Mouse (Mus musculus) megakaryocyte progenitor cell, adult 5-6 weeks (primary cell): ENCODE results near the gene Bard1. TPM values are rescaled to one million over a fixed set of nuclear protein-coding genes. Genes with fewer than 3 reads are reported as not detected.

Experiments
- ATAC-seq: replicated peaks from 2 replicates; pipeline ENCODE4 v1.8.0; 2016; ENCODE audit warnings: mild to moderate bottlenecking, moderate TSS enrichment, inconsistent platforms; ENCODE audit not compliant: poor library complexity
- total RNA-seq, 2 experiments: library from RNA; stranded (forward) in 1 of 2; stranded (reverse) in 1 of 2; fragments of 157-497, 149-512 nt in 1 of 2; fragments of 200-1000 nt in 1 of 2; gene quantifications; 2 replicates each; pipeline versions ENCODE4 v1.2.3 to v1.2.4; 2015 to 2017

Bard1 gene
- total RNA-seq (2015) (22.5 and 24.0 TPM in 2 replicates), total RNA-seq (2017) (10.7 and 13.5 TPM in 2 replicates)

DNA sequence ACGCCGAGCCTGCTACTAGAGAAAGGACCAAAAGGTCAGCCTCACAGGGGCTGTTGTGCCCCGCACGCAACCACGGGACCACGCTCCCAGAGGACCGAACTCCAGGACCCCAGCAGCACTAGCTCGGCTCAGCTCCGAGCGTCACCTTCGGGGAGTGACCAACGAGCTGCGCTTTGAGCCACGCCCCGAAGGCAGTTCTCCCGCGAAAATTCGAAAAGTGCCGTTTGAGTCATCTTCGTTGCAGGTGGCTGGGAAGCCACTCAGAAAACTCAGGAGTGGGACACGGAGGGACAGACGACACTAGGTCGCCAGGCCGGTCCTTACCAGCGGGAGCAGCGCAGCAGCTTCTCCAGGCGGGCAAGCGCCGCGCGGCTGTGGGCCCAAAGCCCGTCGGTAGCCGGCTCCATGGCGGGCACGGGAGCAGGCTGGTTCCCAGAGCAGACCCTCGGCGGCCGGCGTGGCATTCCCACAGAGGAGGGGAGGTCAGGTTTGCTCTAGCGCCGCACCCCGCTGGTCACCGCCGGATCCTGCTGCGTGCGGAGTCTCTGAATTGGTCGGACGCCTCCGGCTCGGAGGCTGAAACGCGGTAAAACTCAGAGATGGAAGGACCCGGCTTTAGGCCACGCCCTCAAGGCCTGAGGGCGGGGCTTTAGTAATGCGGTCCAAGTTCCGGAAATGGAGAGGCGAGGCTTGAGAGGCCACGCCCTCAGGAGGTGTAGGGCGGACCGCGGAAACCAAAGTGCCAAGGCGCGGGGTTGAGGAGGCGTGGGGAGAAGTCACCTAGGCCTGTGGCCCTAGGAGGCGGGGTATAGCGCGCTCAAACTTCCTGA, at the start of gene Bard1:
Gene Bard1, minus strand, starts transcription at position 803 of the 830 bp plus-strand sequence.
- peak; percentile 78 for ATAC-seq

DNA sequence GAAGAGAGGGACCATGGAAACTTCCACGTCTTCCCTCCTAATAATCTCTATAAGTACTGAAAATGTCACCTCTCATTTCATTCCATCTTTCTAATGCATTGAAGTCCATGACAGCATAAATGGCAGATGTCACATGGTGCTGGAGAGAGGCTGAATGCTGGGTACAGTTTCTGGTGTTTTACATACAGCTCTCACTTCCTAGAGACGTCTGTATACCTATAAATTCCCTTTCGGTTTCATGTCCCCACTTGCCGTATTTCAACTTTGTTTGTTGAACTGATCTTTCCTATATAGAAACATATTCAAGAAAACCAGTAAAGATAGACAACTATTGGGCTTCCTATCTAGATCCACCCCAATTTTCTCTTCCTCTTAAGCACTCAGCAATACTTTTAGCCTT, 24.2 kb upstream of the Bard1 start:
- no peak for ATAC-seq

DNA sequence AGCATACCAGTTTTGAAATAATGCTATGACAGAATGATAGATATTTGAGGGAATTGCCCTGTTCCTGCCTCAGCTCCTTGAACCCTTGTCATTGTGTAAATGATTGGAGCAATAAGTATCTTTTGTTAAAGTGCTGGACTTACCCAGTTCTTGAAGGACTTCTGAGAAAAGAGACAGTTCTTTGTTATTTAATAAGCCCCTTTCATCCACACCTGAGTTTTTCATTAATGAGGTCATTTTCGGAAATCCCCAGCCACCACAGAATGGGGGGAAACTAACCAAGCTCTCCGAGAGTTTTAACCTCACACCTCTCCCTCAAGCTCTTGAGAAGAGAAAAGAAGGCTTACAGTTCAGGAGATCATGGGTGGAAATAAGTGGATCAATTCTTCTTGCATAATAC, 15.6 kb upstream of the Bard1 start:
- no peak for ATAC-seq

DNA sequence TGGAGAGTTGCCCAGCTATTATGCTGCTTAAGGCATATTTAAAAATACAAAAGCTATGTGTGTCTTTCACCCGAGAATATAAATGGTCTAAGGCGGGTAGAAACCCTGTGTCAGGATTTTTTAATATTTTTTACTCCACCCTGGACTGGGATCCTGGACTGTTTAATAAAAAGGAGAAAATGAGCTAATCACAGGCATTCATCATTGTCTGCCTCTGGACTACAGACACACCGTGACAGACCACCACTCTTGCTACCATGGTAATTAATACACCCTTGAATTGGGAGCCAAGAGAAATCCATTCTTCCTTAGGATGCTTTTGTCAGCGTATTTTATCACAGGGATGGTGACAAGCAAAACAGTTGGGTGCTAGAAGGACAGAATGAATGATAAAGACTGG, 14.3 kb upstream of the Bard1 start:
- ATAC-seq: no peak

DNA sequence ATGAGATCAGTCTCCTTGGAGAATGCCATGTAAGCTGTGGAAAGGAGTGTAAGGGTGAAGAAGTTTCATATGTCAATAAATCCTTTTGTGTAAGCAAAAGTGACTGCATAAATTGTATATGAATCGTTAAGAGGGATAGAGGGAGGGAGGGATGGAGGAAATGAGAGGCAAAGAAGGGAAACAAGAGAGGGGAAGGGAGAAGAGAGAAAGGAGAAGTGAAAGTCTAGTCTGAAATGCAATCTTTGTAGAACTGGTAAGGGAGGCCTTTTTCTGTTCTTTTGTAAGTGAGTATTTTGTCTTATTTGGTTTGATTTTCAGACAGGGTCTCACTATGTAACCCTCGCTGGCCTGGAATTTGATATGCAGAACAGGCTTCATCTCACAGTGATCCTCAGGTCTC, 12.8 kb upstream of the Bard1 start:
- ATAC-seq: peak; percentile 90

DNA sequence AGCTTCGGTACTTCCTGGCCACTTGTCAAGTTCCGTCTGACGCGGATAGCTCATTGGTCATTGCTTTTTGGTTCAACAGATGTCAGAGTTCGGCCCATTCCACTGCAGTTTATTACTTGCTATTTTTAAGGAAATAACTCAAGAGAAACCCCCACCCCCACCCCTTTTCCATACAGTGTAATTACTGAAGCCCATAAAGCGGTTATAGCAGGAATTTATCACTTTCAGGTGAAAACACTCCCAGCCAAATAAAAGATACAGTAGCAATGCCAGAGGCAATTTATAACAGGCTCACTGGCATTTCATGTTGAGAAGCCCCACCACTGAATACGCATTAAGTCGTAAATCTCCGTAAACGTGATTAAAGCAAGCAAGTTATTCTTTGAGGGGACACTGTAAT, 6.9 kb upstream of the Bard1 start:
- ATAC-seq: no peak

DNA sequence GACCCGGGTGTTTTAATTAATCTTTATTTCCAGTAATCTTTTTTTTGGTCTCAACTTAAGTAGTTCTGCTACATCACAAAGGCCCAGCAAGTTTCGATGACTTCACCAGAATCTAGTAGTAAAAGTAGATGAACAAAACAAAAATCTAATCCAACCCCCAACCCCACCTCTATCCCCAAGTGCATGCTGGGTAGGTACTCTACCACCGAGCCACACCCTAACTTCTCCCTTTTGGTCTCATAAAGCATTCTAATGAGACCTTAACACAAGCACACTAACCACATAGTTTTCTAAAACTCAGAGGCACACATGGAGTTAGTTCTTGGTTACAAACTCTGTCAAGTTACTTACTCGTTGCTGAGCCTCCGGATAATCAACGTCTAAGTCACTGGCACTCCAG, 3.2 kb upstream of the Bard1 start:
- ATAC-seq: no peak

DNA sequence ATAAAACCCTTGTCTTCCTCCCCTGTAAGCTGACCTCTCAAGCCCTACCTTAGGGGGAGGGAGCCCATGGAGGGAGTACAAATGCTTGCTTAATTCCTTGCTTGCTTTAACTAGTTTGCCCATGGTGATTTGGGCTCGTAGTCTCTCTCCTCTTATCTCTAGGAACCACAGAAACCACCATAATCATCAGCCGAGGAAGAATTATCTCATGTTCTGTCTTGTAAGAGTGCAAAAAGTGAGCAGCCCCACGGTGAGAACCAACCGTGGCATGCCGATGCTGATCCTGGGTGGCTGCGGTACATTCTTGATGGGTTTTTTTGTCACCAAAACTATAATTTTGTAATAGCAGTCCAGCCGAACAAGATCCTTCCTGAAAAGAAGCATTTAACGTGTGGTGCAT, 2.8 kb upstream of the Bard1 start:
- no peak for ATAC-seq

DNA sequence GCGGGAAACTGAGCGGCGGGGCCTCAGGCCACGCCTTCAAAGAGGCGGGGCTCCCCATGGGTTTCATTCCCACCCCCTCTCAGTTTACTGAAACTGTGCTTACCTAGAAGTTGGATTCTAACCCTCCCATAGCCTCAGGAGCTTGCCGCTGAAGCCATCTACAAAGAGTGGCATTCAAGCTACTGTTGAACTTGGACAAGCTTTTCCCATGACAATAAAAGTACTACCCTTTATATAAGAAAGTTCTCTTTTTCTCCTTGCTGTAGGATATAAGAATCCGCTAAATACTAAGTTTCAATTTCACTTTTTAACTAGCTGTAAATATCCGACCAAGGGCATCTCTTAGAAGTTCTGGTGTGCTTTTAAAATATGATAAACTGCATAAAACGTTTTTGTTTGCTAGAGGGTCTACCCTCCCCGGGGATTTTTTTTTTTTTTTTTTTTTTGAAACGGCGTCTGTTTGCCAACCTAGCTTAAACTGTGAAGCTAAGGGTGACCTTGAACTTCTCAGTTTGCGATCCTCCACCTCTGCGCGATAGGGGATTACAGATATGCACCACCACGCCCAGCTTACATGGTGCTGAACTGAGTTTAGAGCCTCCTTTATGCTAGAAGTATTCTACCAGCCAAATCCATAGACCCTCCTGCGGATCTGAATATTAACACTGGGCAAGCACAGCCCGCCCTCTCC, 373 bp upstream of the Bard1 start:
- ATAC-seq: peak; percentile 12

DNA sequence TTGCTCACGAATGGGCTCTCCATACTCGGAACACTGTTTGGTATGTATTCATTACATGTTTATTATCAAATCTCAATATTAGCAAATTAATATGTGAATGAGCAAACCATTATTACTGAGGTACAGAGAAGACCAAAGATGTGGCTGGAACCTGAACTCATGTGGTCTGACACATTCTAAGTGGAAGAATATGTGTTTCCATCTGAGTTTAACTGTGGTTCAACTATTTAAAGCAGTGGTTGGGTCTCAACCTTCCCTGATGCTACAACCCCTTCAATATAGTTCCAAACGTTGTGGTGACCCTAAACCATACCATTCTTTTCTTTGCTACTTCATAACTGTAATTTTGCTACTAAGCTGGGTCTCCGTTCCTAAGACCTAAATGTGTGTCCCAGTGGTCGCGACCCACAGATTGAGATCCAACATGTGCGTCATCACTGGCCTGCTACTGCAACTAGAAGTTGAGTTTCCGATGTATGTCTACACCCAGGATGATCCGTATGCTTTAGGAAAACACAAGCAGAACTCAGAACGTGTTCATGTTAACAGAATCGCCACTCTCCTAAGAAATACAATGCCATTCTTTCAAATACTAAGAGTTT, 1.5 kb downstream of the Bard1 start:
- ATAC-seq: no peak

DNA sequence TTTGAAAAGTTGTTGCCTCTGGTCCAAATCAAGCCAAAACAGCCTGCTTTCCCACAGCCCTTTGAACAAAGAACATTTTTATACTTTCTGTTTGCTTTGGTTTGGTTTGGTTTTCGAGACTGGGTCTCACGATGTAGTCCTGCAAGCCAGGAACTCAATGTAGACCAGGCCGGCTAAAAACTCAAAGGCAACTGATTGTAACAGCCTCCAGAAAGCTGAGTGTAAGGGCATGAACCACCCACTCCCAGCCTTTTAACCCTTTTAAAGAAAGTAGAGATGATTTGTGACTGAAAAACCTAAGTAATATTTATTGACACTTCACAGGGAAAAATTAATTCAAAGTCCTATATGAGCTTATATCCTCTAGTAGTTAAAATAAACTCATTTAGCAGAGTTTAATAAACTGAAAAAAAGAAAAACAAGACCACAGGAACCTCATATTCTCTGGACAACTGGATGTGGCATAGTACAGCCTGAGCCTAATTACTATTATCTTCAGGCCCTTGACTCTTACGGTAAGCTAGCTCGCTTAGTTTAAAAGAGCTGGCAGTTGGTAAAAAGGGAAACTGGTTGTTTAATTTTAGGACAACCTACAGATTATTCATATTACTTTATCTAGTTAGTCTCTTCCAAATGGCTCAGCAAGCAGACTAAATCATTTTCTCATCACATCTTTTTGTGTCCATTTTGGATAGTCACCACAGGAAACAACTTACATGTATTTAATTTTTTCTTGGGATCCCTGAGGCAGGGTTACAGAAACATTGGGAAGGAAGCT, 2.2 kb downstream of the Bard1 start:
- ATAC-seq: no peak

DNA sequence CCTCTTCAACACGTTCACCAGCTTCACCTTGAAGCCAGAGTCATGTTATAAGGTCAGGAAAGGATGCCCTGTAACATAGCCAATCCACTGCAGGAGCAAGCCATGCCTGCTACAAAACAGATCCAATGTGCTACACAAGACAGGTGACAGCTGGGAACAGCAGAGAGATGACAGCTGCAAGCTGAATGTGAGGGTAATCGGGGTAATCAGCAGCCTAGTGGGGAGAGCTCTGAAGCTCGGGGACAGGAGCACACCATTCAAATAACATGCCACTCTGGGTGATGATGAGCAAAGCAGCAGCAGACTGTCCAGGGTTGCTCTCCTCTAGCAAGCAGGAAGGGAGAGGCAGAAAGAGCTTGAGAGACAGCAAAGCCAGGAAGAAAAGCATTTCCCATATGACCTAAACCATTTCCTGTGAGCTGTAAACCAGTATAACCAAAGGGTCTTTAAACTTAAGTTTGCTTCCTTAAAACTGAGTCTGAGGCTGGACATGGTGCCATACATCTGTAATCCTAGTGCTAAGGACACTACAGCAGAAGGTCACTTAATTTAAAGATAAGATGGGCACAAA, 2.9 kb downstream of the Bard1 start:
- peak; percentile 1; the same call in 1 of the 2 replicates for ATAC-seq

DNA sequence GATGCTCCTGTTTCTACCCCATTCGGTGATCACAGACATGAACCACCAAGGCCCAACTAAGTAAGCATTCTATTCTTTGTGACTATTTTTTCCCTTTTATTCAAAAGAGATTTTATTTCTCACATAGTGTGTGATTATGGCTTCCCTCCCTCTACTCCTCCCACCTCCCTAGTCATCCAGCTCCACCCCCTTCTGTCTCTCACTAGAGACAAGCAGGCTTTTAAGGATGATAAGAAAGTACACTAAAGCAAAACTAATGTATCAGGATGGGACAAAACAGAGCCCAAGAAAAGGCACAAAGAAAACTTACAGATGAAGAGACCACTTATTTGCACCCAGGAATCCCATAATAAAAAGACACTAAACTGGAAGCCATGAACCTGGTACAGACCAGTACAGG, 6.9 kb downstream of the Bard1 start:
- peak; percentile 80 for ATAC-seq

DNA sequence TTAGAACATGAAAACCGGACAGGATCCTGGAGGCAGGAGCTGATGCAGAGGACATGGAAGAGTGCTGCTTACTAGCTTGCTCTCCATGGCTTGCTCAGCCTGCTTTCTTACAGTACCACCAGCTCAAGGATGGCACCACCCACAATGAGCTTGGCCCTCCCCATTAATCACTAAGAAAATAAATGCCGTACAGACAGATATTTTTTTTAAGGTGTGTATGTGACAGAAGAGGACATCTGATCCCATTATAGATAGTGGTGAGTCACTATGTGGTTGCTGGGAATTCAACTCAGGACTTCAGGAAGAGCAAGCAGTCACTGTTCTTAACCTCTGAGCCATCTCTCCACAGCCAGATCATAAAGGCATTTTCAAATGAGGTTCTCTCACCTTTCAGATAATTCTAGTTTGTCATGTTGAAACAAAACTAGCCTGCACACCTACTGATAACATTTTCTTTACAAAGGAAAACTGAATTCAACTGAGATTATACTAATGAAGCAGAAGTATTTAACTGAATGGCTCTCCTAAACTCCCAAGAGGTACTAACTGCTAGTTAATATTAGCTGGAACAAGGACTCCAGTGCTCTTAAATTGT, 7.6 kb downstream of the Bard1 start:
- 0 out of 2 replicates have a peak, but pooled peaks have one; percentile 13 for ATAC-seq

DNA sequence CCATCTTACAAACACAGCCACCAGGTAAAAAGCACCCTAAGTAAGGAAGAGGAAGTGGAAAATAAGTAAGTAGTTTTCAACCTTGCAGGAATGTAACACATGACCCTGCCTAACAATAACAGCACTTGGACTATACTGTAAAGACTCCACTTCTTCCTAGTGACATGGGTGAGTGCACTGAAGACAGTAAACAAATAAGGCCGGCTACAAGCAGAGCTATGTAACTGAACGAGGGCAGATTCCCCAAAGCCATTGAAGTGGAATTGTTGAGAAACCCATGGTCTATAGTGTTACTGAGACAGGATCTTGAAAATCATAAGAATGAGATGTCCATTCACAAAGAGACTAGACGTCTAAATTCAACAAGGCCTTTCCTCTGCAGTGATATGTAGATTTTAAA, 27.3 kb downstream of the Bard1 start:
- no peak for ATAC-seq

DNA sequence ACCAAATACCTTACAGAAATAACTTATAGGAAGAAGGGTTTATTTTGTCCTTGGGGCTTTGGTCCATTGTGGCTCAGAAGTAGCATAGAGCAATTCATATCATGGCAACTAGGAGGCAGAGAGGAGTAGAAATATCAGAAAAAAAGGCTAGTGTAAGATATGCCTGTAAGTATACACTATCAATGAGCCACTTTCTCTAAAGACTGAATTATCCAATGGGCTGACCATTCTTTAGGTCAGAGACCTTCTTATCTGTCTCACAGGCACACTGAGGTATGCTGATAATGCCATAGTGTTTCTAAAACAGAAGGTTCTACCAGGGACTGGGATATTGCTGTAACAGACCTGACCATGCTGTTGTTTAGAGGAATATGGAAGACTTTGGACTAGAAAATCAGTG, 32.2 kb downstream of the Bard1 start:
- peak; percentile 77 for ATAC-seq

DNA sequence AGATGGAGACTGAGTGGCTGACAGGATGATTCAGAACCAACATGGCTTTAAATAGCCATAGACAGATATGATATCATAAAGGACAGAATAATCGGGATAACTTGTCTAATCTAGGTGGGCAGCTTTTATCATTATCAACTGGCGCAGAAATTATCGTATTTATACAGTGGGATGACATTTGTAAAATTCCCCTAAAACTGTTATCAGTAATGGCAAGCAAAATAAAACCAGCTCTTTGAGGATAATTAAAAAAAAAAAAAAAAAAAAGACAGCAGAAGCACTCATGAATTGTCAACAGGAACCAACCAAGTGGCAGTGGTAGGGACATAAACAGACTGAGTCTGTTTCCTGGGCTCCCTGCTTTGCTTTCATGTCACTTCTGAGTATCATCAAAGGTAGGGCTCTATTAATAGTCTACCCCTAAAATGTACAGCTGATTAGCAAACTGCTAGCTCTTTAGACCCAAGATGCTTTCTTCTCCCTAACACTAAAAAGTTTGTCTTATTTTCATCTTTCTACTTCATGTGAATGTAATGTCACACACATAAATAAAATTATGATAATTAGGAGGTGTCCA, 34.1 kb downstream of the Bard1 start:
- no peak for ATAC-seq

DNA sequence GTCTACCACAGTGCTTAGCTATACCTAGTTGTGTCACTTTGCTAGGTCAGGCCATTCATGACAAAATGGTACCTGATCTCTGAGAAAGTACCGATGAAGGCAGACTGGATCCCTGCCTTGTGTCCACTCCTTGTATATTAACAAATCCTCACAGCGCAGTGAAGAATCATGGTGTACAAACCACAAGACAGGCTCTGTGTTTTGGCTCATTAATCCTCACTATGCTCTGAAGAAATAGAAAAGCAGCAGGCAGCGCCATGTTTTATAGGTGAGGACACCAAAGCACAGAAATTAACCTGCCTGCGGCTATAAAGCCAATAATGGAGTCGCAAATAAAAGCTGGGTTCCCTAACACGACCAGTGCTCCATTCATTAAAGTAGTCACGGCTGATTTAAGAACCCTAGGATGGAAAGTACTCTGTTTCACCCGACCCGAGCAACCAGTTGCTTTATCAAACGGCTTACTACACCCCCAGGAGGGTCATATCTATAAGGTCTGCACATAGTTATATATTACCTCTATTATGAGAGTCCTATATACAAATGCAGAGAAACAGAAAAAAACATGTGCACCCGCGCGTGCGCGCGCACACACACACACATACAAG, 39.0 kb downstream of the Bard1 start:
- ATAC-seq: no peak

DNA sequence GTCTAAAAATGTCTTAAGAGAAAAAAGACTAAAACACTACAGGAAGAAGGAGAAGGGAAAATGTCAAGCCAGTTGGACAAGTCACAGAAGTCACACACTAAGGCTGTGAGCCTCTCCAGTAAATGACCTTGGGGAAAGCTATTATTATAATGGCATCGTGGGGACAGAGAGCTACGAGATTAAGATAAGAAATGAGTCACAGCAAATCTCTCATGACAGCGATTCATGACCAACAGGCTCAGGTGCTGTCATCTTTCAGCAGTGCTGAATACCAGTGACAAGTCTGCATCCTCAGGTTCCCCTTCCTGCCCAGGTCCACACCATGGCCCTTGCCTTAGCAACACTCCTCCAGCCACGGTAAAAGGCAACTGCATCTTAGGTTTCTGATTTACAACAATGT, 46.8 kb downstream of the Bard1 start:
- peak; percentile 26; the same call in 1 of the 2 replicates for ATAC-seq

DNA sequence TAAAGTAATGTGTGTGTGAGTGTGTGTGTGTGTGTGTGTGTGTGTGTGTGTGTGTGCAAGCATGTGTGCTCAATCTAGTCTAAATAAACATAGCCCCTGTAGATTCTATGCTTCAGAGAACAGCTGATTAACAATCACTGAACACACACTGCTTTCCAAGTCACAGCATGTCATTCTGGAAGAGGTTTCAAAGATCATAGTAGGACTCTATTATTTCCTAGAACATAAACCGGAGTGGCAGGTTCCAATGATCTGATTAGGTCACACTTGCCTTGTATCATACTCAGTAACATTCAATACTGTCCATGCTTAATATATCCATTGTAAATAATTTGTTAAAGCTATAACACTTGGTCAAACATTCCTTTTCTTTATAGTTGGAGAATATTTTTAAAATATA, 47.5 kb downstream of the Bard1 start:
- ATAC-seq: no peak
